26 mouse cellular contexts compared by ENCODE assay signal in genomic region chr15:84815171-84815570, GRCm38 (mm10). TPM values are rescaled to one million over a fixed set of nuclear protein-coding genes. Genes with fewer than 3 reads are reported as not detected.
DNase-seq lines count a peak whose midpoint lies in the region; ATAC-seq lines count a peak whose summit lies in the region.
"Had no signal": no experiment of that assay in that cellular context is flagged by ENCODE, and none has a peak within 500 bp of the region (broad histone marks: within the 10 kb centered on the region; RNA-seq: fewer than 3 reads in every experiment).

No protein-coding gene starts in this region.

- no peaks in the 10 kb centered on the region for H3K27me3 ChIP-seq in hindbrain, embryonic 13.5 days
- H3K27me3 ChIP-seq in hindbrain, embryonic 12.5 days: no peaks in the 10 kb centered on the region
- H3K27me3 ChIP-seq in neural tube, embryonic 13.5 days: no peaks in the 10 kb centered on the region
- H3K27me3 ChIP-seq in forebrain, embryonic 14.5 days (replicated peaks; ENCODE audit: control insufficient read depth, insufficient read depth, low read length): no peaks in the 10 kb centered on the region
- no peaks in the 10 kb centered on the region for H3K27me3 ChIP-seq in midbrain, embryonic 16.5 days (ENCODE audit: control insufficient read depth, insufficient read depth, low read depth, low read length)
- H3K27me3 ChIP-seq: embryonic facial prominence, embryonic 15.5 days; heart, embryonic 13.5 days; liver, embryonic 13.5 days; stomach, embryonic 15.5 days had no signal

- H3K4me1 ChIP-seq in hindbrain, embryonic 13.5 days (replicated peaks): peaks cover 94% of the 10 kb centered on the region
- peaks cover 55% of the 10 kb centered on the region for H3K4me1 ChIP-seq in hindbrain, embryonic 12.5 days
- peaks cover 99% of the 10 kb centered on the region for H3K4me1 ChIP-seq in neural tube, embryonic 13.5 days (replicated peaks)
- peaks cover 57% of the 10 kb centered on the region for H3K4me1 ChIP-seq in forebrain, embryonic 14.5 days (ENCODE audit: control insufficient read depth, insufficient read depth, low read length)
- H3K4me1 ChIP-seq in midbrain, embryonic 16.5 days (ENCODE audit: control insufficient read depth, insufficient read depth, low read length): peaks cover 40% of the 10 kb centered on the region
- H3K4me1 ChIP-seq: embryonic facial prominence, embryonic 15.5 days; heart, embryonic 13.5 days; limb, embryonic 12.5 days; liver, embryonic 13.5 days; stomach, embryonic 15.5 days had no signal

- 20% methylated on average over 4 of the region's 4 CpGs for WGBS in hindbrain, embryonic 13.5 days
- WGBS in hindbrain, embryonic 12.5 days: 38% methylated on average over 4 of the region's 4 CpGs
- 18% methylated on average over 4 of the region's 4 CpGs for WGBS in neural tube, embryonic 13.5 days
- WGBS in forebrain, embryonic 14.5 days: 12% methylated on average over 4 of the region's 4 CpGs
- WGBS in midbrain, embryonic 16.5 days: 22% methylated on average over 4 of the region's 4 CpGs

- no peaks in the 10 kb centered on the region for H3K9me3 ChIP-seq in hindbrain, embryonic 13.5 days
- no peaks in the 10 kb centered on the region for H3K9me3 ChIP-seq in hindbrain, embryonic 12.5 days (replicated peaks)
- H3K9me3 ChIP-seq in neural tube, embryonic 13.5 days: no peaks in the 10 kb centered on the region
- no peaks in the 10 kb centered on the region for H3K9me3 ChIP-seq in forebrain, embryonic 14.5 days (replicated peaks; ENCODE audit: control insufficient read depth, low read length)
- no peaks in the 10 kb centered on the region for H3K9me3 ChIP-seq in midbrain, embryonic 16.5 days (replicated peaks; ENCODE audit: control insufficient read depth, low read length, poor library complexity, severe bottlenecking)
- H3K9me3 ChIP-seq: embryonic facial prominence, embryonic 15.5 days; heart, embryonic 13.5 days; limb, embryonic 12.5 days; liver, embryonic 13.5 days; stomach, embryonic 15.5 days had no signal

- H3K4me3 ChIP-seq in hindbrain, embryonic 13.5 days: no peak overlapping the region
- no peak overlapping the region for H3K4me3 ChIP-seq in hindbrain, embryonic 12.5 days
- H3K4me3 ChIP-seq in neural tube, embryonic 13.5 days: no peak overlapping the region
- no peak overlapping the region for H3K4me3 ChIP-seq in forebrain, embryonic 14.5 days (ENCODE audit: low read depth, low read length)
- no peak overlapping the region for H3K4me3 ChIP-seq in midbrain, embryonic 16.5 days (ENCODE audit: low read depth, low read length)
- H3K4me3 ChIP-seq: embryonic facial prominence, embryonic 15.5 days; heart, embryonic 13.5 days; left cerebral cortex, adult 2 months; limb, embryonic 12.5 days; liver, embryonic 13.5 days; stomach, embryonic 15.5 days had no signal

- H3K4me2 ChIP-seq in hindbrain, embryonic 13.5 days: no peak overlapping the region
- H3K4me2 ChIP-seq in hindbrain, embryonic 12.5 days (replicated peaks): no peak overlapping the region
- no peak overlapping the region for H3K4me2 ChIP-seq in neural tube, embryonic 13.5 days
- H3K4me2 ChIP-seq in forebrain, embryonic 14.5 days (ENCODE audit: low read length): no peak overlapping the region; the same call in 1 of the 2 replicates
- no peak overlapping the region for H3K4me2 ChIP-seq in midbrain, embryonic 16.5 days (ENCODE audit: low read length)
- H3K4me2 ChIP-seq: embryonic facial prominence, embryonic 15.5 days; heart, embryonic 13.5 days; limb, embryonic 12.5 days; liver, embryonic 13.5 days; lung, embryonic 14.5 days; stomach, embryonic 15.5 days had no signal

- ATAC-seq in hindbrain, embryonic 13.5 days (ENCODE audit: low FRiP score): no peak
- no peak for ATAC-seq in hindbrain, embryonic 12.5 days (ENCODE audit: low FRiP score)
- no peak for ATAC-seq in neural tube, embryonic 13.5 days (ENCODE audit: low read depth)
- ATAC-seq in forebrain, embryonic 14.5 days: peak; percentile 60
- ATAC-seq in midbrain, embryonic 16.5 days: no peak
- ATAC-seq: activated CD4-positive, CD25-positive, alpha-beta regulatory T cell, adult 4 months; CD4-positive, CD25-positive, alpha-beta regulatory T cell, adult 4 months had no signal

- no peak for DNase-seq in neural tube, embryonic 10.5 days (ENCODE audit: extremely low spot score, low spot score)
- peak; percentile 79 for DNase-seq in forebrain, embryonic 14.5 days (ENCODE audit: low spot score)
- DNase-seq in heart, adult 18-20 months: no peak
- no peak for DNase-seq in spleen, adult 12 weeks (ENCODE audit: low spot score)
- DNase-seq: adrenal gland, postnatal 25 days; cerebellum, adult 18-20 months; kidney, adult 8-10 months; kidney, postnatal 25 days; layer of hippocampus, adult 9-11 months; liver, embryonic 13.5 days; lung, embryonic 14.5 days; lung, postnatal 36 days; right cerebral cortex, adult 18-20 months; thymus, adult 2 months had no signal

- peaks cover 4% of the 10 kb centered on the region; the same call in 1 of the 2 replicates for H3K36me3 ChIP-seq in hindbrain, embryonic 13.5 days
- H3K36me3 ChIP-seq in hindbrain, embryonic 12.5 days: peaks cover 5% of the 10 kb centered on the region; the same call in 1 of the 2 replicates
- peaks cover 8% of the 10 kb centered on the region for H3K36me3 ChIP-seq in neural tube, embryonic 13.5 days
- 0 out of 2 replicates have a peak, but pooled peaks cover 2% of the 10 kb centered on the region for H3K36me3 ChIP-seq in forebrain, embryonic 14.5 days (ENCODE audit: control insufficient read depth, insufficient read depth, low read length)
- H3K36me3 ChIP-seq in midbrain, embryonic 16.5 days (ENCODE audit: control insufficient read depth, insufficient read depth, low read length): no peaks in the 10 kb centered on the region
- H3K36me3 ChIP-seq: embryonic facial prominence, embryonic 15.5 days; G1E; heart, embryonic 13.5 days; limb, embryonic 12.5 days; liver, embryonic 13.5 days; stomach, embryonic 15.5 days had no signal

- peak overlapping the region; percentile 69 for H3K27ac ChIP-seq in hindbrain, embryonic 13.5 days
- no peak overlapping the region; the same call in 1 of the 2 replicates for H3K27ac ChIP-seq in hindbrain, embryonic 12.5 days
- H3K27ac ChIP-seq in neural tube, embryonic 13.5 days (replicated peaks): peak overlapping the region; percentile 35
- H3K27ac ChIP-seq in forebrain, embryonic 14.5 days (ENCODE audit: low read depth, low read length): peak overlapping the region; percentile 71
- peak overlapping the region; percentile 56 for H3K27ac ChIP-seq in midbrain, embryonic 16.5 days (ENCODE audit: low read length)
- H3K27ac ChIP-seq: embryonic facial prominence, embryonic 15.5 days; heart, embryonic 13.5 days; left cerebral cortex, adult 2 months; limb, embryonic 12.5 days; liver, embryonic 13.5 days; stomach, embryonic 15.5 days had no signal

- no peak overlapping the region for H3K9ac ChIP-seq in hindbrain, embryonic 13.5 days
- H3K9ac ChIP-seq in hindbrain, embryonic 12.5 days: no peak overlapping the region; the same call in 1 of the 2 replicates
- H3K9ac ChIP-seq in neural tube, embryonic 13.5 days: no peak overlapping the region
- H3K9ac ChIP-seq in forebrain, embryonic 14.5 days (ENCODE audit: low read length): no peak overlapping the region
- H3K9ac ChIP-seq in midbrain, embryonic 16.5 days (ENCODE audit: low read depth, low read length): no peak overlapping the region
- H3K9ac ChIP-seq: embryonic facial prominence, embryonic 15.5 days; heart, embryonic 13.5 days; limb, embryonic 12.5 days; liver, embryonic 13.5 days; lung, embryonic 14.5 days; stomach, embryonic 15.5 days had no signal

RNA-seq across cellular contexts. Expression of gene Phf21b, which starts 40.7 kb away (rescaled TPM):
- polyA plus RNA-seq in hindbrain, embryonic 13.5 days (2015; fragmentation: Nextera tagmentation; extraction: Ambion mirVana): 10.9 and 11.3 TPM in 2 replicates
- polyA plus RNA-seq in hindbrain, embryonic 12.5 days (2016; fragmentation: Nextera tagmentation; extraction: Ambion mirVana): 16.5 and 18.0 TPM in 2 replicates
- polyA plus RNA-seq in neural tube, embryonic 13.5 days (2015; fragmentation: Nextera tagmentation; extraction: Ambion mirVana): 11.5 and 12.6 TPM in 2 replicates
- polyA plus RNA-seq in forebrain, embryonic 14.5 days (2014; fragmentation: Nextera tagmentation; extraction: Ambion mirVana): 30.0 and 32.9 TPM in 2 replicates
- 3.5 and 4.3 TPM in 2 replicates for polyA plus RNA-seq in midbrain, embryonic 16.5 days (2015; fragmentation: Nextera tagmentation; extraction: Ambion mirVana)
- 1 to 10 TPM in 1 of 2 experiments, under 1 TPM in 1; 0.92 to 1.9 TPM for total RNA-seq in heart, adult 18-20 months (2021)
- polyA plus RNA-seq: G1E had no signal
